Mouse (Mus musculus) ES-E14 (cell line): ENCODE data around the gene Oard1.

ENCODE experiments used
- CHD2 ChIP-seq: IDR thresholded peaks from 2 replicates; pipeline ENCODE4 v1.6.1; 2014; ENCODE audit warnings: mild to moderate bottlenecking, low read depth, low read length, inconsistent platforms
- HCFC1 ChIP-seq: IDR thresholded peaks from 2 replicates; pipeline ENCODE4 v1.6.1; 2012; ENCODE audit warnings: low read length, inconsistent platforms, borderline replicate concordance; ENCODE audit not compliant: insufficient read depth

DNA sequence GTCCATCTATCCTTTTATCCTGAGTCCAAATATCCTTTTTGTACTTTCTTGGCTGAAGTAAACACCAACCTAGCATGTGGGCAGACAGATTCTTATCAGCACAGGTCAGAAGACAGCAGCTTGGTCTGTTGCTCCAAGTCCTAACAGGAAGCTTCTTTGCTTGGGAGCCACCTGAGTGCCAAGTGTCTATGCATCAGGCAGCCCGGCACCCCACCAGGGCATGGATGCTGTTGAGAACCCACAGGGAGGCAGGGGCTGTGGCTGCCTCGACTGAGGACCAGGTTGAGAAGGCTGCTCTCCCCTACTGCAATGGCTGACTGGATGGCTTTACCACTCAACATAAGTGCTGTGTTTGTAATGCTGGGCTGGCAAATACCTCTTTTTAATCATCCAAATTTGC lies 21.1 kb upstream of the Oard1 start:
- no peak for TF ChIP-seq HCFC1
- no peak for TF ChIP-seq CHD2
